Mouse (Mus musculus): ENCODE results near the gene Parn. TPM values are rescaled to one million over a fixed set of nuclear protein-coding genes. Genes with fewer than 3 reads are reported as not detected.
A peak's percentile ranks its signal among the peaks of the same experiment; 100 is the strongest.
"Not testable (repeated sequence)": the region's sequence is repeated elsewhere in the genome, so short reads cannot be mapped to it uniquely, and the experiment has no call there.

Gene Parn
- total RNA-seq (2021) = 1 to 10 TPM; 5.9 to 6.1 TPM
- long read RNA-seq, experiment 1, transcript Parn-201 (24 exons, 2,906 nt) = major isoform, 5 of 10 reads
- long read RNA-seq, experiment 1, partial matches to known transcripts = 0 of 10 reads
- long read RNA-seq, experiment 1, other reads (novel, unspliced or antisense) = 5 of 10 reads
- long read RNA-seq, experiment 2, partial matches to known transcripts = 3 of 11 reads
- long read RNA-seq, experiment 2, other reads (novel, unspliced or antisense) = 4 of 11 reads

DNA sequence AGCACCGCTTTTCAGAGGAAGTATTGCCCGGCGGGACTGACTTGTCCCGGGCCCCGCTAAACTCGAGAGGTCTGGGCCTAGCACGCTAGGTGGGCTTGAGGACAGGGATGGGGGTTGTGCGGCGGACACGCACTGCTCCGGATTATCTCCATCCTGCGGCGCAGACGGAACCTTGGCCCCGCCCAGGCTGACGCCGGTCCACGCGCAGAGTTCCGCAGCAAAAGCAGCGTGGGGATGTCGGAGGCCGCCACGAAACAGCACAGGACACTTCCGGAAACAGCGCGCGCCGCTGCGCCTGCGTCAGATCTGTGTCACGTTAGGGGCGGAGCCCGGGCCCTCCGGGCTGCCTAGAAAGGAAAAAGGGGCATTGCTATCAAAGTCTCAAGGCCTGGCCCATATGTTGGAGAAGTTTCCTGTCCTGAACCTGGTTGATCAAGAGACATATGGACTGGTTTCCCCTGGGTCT is at the start of gene Parn:
TSS of gene Parn (minus strand) at position 293 of the 466 bp plus-strand sequence.
- peak; percentile 91 for DNase-seq

DNA sequence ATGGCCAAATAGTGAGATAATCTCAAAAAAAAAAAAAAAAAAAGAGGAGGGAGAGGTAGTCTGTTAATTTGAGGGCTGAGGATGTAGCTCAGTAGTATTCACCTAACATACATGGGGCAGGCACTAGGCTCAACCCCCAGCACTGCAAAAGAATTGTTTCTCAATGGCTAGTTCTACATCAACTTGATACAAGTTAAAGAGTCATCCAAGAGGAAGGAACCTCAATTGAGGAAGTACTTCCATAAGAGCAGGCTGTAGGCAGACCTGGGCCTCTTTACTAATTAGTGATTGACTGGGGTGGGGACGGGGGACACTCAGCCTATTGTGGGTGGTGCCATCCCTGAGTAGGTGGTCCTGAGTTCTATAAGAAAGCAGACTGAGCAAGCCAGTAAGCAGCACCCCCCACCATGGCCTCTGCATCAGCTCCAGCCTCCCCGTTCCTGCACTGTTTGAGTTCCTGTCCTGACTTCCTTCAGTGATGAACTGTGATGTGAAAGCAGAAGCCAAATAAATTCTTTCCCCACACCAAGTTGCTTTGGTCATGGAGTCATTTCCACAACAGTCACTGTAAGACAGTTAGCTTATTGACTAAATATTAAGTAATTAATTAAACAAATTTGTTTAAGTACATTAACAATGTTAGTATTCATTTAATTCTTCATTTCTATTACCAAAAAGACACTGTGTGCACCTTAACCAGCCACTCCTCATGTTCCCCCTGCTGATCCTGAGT is 49.0 kb upstream of the Parn start:
- no peak for DNase-seq

DNA sequence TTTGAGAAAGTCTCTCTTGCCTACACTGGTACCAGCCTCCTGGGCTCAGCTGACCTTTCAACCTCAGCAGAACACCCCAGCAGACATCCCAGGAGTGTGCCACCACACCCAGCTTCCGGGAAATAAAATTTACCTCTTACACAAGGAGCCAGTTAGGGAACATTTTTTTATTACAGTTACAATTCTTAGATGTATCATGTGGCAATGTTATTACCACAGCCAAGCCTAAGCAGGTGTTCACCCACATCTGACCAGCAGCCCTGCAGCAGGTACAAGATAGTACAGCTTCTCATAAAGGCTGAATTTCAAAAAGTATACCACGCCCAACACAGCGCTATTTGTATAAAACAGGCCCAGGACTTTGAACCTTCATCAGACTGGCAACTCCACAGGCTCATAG is 46.9 kb upstream of the Parn start:
- no peak for DNase-seq

DNA sequence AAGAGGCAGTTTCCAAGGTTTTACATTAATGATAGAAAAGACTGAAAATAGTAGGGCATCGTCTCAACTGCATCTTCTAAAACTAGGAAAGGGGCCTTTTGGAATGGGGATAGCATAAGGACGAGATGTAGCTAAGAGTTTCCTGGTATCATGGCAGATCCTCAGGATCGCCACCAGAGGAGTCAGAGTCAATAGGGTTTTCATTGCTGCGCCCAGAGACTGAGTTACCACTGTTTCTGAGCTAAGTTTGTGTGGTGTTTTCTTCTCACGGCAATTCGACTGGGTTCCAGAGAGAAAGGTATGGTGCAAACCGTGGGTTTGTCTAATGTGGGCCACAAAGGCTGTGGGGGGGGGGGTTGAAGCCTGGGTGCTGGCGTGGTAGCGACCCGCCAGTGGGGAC is 36.7 kb upstream of the Parn start:
- DNase-seq = no peak

DNA sequence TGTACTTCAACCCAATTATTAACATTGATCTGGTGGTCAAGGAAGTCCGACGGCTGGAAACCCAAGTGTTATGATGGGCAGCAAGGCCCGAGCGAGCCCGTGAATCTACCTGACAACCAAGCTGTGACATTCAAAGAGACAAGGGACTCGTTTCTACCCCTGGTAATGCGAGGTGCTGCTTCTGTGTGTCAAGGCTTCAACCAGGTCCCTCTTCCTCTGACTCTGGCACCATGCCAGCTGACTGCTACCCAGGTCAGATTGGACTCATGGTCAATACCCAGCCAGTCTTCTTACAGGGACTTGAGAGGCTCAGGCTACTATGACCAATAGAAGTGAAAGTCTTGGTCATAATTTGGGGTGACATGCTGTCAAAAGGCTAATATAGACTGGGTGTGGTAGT is 34.2 kb upstream of the Parn start:
- no peak for DNase-seq

DNA sequence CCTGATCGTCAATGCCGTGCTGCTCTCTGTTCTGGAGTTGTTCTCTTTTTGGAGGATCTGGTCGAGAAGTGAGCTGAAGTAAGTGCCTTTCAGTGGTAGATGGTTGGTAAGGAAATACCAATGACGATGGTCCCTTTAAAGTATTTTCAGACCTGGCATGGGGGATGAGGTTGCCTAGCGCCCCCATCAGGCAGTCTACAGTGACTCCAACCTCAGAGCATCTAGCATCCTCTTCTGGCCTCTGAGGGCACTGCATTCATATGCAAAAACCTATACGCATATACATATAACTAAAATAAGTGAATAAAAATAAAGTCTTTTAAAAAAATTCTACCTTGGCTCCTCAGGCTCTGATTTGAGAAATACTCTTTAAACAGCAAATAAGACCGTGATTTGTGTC is 31.0 kb upstream of the Parn start:
- no peak for DNase-seq

DNA sequence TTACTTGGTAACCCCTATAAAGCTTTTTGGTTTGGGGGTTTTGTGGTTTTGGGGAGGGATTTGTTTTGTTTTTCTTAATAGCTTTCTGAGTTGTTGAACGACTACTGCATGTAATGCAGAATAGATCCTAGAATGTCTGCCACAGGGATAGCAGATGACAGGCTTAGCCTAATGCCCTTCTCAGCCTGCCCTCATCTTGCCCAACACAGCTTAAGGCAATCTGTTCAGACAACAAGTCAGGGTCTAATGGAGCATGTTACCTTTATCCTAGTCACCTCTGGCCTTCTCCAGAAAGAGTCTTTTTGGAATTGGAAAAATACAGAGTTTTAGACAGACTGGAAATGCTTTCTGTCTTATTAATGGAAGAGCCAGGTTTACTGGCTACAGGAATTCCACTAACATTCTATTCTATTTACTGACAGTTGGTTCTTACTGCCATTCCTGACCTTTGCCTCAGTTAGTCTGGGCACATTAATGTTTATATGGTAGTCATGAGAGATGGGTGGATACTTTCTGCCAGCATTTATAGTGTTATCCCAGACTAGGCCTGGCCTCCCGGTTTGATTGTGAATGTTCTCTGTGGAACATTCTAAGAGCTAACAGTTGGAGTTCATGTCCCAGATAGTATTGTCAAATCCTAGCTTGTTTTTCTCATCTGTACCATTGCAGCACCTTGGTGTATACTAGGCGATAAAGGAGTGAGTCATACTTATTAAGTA is 10.8 kb upstream of the Parn start:
- no peak for DNase-seq

DNA sequence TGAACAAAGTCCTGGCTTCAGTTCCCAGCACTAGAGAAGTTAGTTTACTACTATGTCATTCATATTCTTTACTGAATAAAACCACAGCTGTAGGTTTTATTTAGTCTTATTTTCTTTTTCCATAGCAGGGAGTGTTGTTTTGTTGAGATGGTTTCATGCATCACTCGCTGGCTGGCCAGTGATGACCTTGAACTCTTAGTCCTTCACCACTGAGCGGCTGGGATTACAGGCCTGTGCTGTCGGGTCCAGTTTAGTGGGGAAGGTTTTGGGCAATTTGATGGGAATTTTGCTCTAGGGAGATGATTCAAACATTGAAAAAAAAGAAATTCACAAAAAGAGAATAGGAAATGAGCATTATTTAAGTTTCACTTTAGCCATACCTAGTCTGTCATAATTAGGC is 6.5 kb upstream of the Parn start:
- no peak for DNase-seq

DNA sequence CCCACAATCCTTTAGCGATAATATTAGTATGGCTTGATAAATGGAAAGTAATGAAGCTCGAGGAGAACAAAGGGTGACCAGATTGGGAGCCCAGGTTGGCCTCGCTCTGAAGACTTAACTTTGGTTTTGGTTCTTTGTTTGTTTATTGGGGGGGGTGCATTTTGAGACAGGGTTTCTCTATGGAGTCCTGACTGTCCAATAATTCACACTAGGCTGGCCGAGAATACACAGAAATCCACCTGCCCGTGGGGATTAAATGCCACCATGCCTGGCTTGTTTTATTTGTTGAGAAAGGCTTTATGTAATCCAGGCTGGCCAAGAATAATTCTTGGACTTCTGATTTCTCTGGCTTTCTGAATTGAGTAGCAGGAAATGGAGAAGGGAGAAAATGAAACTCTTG is 5.1 kb upstream of the Parn start:
- DNase-seq = no peak

DNA sequence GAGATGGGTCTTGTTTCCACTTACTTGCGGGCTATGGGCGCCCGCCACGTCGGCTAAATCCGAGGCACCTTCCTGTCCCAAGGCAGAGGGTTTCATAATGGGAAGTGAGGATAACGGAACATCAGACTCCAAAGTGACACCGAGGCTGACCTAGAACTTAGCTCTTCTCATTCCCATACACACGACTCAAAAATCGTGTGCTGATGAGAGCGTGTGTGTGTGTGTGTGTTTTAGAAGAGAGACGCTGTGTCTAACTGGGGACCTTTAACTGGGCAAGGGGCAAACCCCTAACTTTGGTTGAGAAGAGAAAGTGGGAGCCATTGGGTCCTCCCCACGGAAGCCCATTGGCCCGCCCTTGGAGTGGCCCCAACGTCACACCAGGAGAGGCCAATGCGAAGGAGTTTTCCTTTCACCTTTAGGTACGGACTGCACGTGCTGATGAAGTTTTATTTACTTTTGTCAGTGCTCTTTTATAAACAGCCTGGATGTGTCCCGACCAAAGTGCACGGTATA is 4.5 kb upstream of the Parn start:
- DNase-seq = peak; percentile 47

DNA sequence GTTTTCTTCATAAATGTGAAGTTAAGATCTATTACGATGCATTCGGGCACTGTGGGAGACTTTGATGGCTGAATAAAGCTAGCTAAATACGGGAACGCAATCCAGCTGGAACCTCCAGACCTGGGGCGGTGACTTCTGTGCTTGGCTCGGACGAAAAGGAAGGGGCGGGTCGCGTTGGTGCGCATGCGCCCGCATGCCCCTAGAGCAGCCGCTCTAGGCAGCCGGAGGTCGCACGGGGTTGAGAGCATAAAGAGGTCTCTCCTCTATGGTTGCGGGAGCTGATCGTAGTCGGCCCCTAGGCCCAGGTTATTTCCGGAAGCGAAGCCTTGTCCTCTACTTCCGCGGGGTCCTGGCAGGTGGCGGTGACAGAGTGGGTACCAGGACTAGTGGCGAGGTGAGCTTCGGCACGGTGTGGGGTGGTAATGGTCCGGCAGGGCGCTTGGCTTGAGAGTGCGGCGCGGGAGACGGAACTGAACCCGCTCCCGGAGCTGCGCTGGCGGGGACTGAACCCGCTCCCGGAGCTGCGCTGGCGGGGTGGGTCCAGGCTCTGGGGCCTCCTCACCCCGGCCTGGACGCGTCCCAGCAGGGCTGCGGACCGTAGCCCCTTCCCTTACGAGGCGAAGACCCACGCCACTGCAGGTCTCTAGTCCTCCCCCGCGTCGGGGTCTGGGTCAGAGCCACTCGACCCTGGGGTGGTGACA is 3.9 kb upstream of the Parn start, which contains the start of the genes Bfar and 3110001I22Rik:
TSS of gene Bfar (plus strand) at position 174 of the 701 bp plus-strand sequence.
TSS of gene 3110001I22Rik (plus strand) at position 245 of the 701 bp plus-strand sequence.
- DNase-seq = peak; percentile 90

DNA sequence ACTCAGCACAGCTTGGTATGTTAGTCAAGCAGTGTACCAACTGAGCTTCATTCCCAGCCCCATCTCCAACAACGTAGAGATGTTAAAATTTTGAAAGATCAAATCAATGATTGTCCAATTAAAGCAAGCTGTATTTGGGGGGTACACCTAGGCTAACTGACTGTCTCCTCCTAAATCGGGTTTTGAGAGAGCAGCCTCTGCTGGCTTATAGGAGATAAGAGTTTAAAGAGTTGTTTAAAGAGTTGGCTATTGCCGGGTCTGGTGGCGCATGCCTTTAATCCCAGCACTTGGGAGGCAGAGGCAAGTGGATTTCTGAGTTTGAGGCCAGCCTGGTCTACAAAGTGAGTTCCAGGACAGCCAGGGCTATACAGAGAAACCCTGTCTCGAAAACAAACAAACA is 2.9 kb upstream of the Parn start:
- DNase-seq = not testable (repeated sequence)

DNA sequence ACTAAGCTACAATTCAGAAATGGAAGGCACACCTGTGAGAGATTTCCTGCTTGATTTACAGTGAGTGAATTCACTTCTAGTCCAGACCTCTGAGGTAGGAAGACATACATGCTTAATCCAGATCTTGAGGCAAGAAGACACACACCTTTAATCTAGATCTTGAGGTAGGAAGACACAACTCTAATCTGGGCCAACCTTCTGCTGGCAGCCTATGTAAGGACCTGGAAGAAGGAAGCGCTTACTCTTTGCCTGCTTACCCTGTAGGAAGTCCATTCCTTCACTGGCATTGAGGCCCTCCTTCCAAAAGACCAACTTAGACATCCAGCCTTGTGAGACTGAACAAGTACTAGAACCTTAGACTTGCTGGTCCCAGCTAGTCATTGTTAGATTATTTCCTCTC is 1.3 kb upstream of the Parn start:
- DNase-seq = no peak

DNA sequence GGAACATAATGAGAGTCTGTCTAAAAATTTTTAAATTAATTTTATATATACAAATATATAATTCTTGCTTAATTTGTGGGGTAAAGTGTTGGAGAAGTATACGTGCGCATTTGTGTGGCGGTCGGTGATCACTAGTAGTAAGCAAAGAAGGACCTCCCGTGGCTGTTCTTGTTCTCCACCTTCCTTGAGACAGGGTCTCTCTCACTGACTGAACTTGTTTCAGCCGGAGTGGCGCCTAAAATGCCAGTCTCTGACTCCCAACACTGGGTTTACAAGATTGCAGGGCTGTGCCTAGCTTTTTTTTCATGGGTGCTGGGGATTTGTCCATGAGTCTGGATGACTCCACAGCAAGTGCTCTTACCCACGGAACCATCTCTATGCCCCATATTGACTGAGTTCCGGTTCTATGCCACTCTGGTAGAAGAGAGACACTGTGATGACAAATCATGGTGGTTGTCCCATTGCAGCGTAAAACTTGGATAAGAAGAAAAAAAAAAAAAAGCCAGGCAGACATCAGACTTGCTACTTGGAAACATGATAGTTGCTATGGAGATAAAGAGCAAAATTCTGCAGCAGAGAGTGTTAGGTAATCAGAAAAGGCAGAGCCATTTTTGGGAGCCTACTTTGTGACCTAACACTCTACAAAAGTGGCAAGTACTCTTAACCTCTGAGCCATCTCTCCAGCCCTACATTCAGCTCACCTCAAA is 585 bp upstream of the Parn start:
- DNase-seq = no peak

DNA sequence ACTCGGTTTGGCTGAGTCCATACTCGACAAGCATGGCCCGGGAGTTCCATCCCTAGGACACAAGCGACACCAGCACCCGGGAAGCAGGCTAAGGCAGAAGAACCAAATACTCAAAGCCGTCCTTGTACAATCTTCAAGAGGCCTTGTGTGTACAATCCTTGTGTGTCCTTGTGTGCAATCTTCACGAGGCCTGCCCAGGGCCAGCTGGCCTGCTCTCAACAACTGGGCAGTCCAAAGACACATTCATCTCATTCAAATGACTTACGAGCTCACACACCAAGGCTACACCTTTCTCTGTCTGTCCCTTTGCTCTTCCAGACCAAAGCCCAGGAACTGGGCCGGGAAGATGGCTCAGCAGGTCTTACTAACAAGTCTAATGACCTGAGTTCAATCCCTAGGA is 7.2 kb downstream of the Parn start:
- DNase-seq = no peak

DNA sequence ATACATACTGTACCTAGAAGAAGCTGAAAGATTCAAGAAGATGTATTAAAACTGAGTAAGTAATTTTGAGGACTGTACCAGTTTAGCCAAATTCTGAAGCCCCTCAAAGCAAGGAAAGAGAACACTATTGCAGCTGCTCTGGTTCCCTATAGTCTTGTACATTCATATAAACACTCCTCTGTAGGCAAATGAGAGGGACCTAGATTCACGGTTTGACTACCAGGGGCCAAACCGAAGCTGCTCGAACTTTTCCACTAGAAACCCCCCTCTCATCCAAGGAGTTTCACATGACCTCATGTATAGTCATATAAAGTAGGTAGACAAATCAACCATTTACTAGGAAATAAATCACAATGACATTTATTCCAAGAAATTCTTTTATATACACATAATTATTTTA is 9.1 kb downstream of the Parn start:
- no peak for DNase-seq

DNA sequence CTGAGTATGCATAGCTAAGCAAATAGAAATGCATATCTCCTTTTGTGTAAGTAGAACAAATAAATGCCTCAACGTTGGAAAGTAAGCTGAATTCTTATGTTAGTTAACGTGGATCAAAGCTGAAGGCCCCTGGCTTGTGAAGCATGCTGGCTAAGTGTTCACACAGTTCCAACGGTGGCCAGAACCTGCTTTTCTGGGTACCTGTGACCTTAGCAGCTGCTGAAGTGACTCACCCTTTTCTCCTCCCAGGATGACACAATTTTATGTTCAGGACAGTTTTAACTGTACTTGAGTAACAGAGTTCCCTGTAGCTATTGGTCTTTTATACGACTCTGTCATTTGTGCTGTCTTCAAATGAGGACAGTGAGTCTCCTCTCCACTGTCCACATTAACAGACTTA is 22.0 kb downstream of the Parn start:
- no peak for DNase-seq

DNA sequence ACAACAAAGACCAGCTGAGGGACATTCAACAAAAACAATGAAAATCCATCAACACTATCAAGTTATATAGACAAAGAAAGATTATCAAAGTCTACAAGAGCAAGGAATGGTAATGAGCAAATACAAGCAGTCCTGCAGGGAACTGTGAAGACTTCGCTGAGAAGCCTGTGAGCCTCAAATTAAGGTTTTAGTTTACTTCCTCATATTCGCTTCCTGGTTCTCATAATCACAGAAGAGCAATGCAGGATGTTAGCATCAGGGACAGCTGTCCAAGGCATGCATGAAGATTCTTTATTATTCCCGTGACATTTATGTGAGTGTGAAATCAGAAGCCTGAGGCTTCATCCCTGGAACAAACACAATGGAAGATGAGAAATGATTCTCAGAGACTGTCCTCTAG is 23.5 kb downstream of the Parn start:
- no peak for DNase-seq

DNA sequence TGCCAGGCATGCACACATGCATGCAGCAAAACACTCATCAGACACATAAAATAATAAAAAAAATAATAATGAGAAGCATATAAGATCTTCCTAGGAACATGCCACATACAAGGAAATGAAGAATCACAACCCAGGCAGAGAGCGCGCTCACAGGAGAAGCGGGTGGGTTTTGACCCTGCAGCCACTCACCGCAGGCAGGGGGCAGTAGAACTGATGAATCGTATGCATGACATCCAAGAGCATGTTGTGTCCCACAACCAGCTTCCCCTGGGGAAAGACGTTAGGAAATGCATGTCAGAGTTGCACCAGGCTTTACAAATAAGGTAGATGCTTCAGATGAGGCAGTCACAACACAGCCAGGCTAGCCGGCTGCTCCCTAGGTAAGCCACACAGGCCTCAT is 27.9 kb downstream of the Parn start:
- DNase-seq = no peak

DNA sequence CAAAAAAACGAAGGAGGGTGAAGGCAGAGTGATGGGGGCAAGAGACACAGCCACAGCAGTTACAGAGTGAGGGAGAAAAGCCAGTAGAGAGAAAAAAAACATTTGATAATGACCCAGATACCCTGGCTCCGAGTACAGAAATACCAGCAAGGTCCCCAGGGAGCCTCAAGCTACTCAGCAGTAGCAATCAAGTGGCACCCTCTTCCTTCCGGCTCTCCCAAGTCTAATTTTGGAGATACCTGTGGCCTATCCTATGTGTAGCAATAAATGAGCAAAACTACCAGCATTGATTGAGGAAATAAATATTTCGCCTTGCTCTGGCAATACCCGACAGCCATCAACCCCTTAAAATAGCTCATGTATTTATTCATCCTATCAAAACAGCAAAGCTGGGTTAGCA is 28.5 kb downstream of the Parn start:
- DNase-seq = no peak

DNA sequence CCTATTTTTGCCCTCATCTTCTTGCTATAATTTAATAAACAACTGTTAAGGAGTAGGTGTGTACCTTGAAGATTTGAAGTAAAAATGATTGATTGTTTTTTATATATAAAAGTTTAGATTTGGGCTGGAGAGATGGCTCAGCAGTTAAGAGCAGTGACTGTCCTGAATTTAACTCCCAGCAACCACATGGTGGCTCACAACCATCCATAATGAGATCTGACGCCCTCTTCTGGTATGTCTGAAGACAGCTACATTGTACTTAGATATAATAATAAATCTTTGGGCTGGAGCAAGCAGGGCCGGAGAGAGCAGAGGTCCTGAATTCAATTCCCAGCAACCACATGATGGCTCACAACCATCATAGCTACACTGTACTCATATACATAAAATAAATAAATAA is 29.8 kb downstream of the Parn start:
- not testable (repeated sequence) for DNase-seq

DNA sequence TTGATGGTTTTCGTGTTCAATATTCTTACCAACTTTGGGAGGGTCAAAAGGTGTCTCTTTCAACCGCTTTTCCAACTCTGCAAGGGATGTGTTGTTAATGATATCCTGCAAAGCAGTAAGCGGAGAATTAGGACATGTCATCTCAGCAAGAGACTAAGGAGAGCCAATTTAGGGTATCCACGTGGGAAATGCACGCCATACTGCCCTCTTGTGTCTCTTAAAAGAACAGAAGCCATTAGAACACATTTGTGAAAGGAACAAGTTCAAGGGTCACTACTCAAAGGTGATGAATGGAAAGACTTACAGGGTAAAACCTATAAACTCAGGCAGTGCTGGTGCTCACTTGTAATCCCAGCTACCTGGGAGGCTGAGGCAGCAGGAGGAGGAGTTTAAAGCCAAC is 39.6 kb downstream of the Parn start:
- no peak for DNase-seq
